Mouse (Mus musculus) cerebellum, postnatal 14 days (tissue): ENCODE measurements around the gene Spire2.
"Not testable (repeated sequence)": the region's sequence is repeated elsewhere in the genome, so short reads cannot be mapped to it uniquely, and the experiment has no call there.

ENCODE experiments used
- DNase-seq, 2 experiments: peaks; one replicate each; pipeline ENCODE4 v3.0.0; 2021; ENCODE audit warnings: mixed read lengths in 2 of 2

Gene Spire2

GRCm38 (mm10) chr8:123332262-123333090, at the start of gene Spire2:
Spire2 (plus strand) TSS chr8:123332713.
- DNase-seq, result peak; percentile 86

- not testable (repeated sequence) for DNase-seq
Measured at GRCm38 (mm10) chr8:123282994-123283393, 49.5 kb upstream of the Spire2 start.

GRCm38 (mm10) chr8:123283991-123284390, 48.5 kb upstream of the Spire2 start:
- no peak for DNase-seq

- no peak for DNase-seq
Measured at GRCm38 (mm10) chr8:123284493-123284892, 48.0 kb upstream of the Spire2 start.

- DNase-seq, result no peak
Measured at GRCm38 (mm10) chr8:123287362-123287761, 45.2 kb upstream of the Spire2 start.

GRCm38 (mm10) chr8:123290166-123290565, 42.3 kb upstream of the Spire2 start:
- DNase-seq, result peak; percentile 44 to 66

DNA sequence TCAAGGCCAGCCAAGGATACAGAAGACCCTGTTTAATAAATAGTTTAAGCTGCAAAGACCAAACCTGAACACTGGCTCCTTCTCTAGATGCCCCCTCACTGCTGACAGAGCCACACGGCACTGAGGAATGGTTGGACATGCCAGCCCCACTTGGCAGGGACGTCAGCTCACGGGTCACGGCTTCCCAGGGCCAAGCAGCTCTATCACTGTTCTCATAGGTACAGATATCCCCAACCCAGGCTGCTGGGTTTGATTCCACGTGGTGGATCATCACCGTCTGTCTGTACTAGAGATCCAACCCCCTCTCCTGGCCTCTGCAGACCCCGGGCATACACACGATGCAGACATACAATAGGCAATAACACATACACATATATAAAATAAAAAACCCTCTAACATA, 41.8 kb upstream of the Spire2 start:
- no peak for DNase-seq

GRCm38 (mm10) chr8:123291716-123292115, 40.8 kb upstream of the Spire2 start:
- DNase-seq, result no peak

DNA sequence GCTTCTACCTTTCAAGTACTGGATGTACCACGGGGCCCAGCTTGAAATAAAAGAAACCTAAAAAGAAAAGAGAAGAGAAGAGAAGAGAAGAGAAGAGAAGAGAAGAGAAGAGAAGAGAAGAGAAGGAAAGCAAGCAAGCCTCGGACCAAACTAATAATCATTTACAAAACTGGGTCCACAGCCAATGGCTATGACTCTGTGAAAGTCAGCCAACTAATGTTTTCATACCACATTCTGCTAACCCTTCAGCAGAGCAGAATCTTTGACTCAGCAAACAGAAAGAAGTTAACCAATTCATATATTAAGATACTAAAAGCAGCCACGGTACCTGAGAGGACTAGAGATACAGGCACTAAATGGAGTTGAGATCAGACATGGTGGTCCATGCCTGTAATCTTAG, 40.2 kb upstream of the Spire2 start:
- DNase-seq, result no peak

DNA sequence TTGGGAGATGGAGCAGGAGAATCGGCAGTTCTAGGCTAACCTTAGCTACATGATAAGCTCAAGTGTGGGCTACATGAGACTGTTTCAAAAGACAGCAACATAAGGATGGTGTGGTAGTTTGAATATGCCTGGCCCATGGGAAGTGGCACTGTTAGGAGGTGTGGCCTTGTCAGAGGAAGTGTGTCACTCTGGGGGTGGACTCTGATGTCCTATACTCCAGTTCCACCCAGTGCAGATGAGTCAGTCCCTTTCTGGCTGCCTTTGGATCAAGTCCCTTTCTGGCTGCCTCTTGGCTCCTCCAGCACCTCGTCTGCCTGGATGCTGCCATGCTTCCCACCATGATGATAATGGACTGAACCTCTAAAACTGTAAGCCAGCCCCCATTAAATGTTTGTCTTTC, 39.7 kb upstream of the Spire2 start:
- no peak for DNase-seq

DNA sequence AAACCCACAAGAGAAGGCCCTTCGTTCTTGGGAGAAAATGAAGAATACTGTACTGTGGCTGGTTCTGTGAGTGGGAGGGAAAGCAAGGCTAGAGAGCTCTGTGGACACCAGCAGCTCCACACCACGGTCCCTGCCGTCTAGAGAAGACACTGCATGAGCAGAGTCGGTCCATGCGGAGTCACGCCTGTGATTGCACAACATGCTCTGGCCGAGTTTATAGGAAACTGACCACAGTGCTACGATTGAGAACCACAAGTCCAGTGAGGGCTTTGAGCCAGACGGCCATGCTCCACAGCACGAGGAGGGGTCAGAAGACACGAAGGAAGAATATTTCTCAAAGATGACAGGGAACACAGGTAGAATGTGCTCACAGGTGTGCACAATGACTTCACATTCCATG, 34.2 kb upstream of the Spire2 start:
- DNase-seq, result no peak

DNA sequence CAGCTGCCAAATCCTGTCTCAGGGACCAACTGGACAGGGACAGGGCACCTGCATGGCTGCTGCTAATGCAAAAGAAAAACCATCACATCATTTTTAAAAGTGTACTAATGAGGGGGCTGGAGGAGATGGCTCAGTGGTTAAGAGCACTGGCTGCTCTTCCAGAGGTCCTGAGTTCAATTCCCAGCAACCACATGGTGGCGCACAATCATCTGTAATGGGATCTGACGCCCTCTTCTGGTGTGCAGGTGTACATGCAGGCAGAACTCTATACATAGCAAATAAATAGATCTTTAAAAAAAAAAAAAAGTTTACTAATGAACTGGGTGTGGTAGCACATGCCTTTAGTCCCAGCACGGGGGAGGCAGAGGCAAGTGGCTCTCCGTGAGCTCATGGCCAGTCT, 23.8 kb upstream of the Spire2 start:
- DNase-seq, result no peak

DNA sequence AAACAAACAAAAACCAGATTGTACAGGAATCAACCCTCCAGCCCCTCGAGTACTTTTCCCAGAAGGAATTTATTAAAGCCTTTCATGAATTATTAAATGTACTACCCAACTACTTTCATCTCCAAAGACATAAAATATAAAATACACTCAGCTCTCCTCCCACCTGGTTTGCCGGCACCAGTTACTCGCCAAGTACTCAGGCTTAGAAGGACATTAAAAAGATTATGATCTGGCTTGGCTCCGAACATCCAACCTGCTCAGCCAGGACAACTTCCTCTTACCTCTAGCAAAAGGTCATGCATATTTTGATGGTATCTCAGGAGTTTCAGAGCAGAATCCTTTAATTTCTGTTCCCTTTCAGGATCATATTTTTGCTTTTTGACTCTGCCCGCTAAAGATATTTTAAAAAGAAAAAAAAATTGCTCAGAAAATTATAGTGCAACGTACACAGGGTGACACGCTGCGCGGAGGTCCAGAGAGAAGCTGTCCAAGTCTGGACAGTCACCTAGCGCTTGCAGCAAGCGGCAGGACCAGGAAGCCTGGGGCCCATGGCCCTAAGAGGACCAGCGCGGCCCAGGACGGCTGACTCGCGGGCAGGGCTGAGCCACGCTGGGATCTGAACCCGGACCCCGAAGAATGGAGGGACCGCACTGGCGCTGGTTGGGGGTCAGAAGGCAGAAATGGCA, 14.6 kb upstream of the Spire2 start:
- DNase-seq, result no peak

DNA sequence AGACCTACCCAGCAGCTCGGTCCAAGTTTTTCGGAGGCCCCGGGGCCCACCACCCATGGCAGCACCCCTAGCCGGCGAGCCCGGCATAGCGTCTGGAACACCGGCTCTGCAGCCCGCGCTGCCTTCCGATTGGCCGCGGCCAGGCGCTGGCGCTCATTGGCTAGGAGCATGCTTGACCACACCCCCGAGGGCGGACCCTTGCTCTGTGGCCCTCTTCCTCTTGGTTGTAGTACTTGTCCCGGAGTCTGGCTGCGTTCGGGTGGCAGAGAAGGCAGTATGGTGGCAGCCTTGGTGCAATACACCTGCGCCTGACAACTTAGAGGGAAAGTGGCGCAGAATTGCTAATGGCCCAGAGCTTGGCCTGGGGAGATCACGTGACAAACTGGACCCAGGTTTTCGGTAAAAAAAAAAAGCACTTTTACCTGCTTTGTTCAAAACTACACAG, 14.0 kb upstream of the Spire2 start, which contains the start of gene Fanca:
TSS of gene Fanca (minus strand) at position 110 of the 445 bp plus-strand sequence.
- DNase-seq, result peak; percentile 94

DNA sequence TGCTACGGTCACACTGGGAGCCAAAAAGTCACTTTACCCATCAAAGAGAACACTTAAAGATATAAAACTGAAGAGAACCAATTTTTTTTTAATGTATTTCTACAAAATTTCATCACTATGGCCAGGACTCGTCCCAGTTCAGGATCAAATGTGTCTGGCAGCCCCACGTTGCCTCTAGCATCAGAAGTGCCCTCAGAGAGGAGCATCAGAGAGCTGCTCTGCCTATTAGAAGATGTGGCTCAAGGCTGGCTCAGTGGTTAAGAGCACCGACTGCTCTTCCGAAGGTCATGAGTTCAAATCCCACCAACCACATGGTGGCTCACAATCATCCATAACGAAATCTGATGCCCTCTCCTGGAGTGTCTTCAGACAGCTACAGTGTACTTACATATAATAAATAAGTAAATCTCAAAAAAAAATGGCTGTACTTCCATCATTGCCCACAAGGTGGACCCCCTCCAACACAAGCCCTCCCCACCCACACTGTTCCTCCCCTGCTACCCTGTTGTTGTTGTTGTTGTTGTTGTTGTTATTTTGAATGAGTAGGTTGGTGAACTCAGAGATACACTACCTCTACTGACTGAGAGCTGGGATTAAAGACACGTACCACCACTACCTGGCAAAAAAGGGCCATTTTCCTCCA, 12.9 kb upstream of the Spire2 start:
- DNase-seq, result peak; percentile 76 to 78

DNA sequence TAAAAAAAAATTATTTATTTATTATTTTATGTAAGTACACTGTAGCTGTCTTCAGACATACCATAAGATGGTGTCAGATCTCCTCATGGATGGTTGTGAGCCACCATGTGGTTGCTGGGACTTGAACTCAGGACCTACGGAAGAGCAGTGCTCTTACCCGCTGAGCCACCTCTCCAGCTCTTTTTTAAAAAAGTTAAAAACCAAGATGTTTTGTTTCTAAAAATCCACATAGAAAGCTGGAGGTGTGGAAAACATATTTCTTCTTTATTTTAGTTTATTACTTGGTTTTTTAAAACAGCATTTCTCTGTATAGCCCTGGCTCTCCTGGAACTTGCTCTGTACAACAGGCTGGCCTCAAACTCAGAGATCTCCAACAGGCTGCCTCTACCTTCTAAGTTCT, 4.0 kb upstream of the Spire2 start:
- DNase-seq, result no peak

- DNase-seq, result no peak
Measured at GRCm38 (mm10) chr8:123329350-123329749, 3.2 kb upstream of the Spire2 start.

DNA sequence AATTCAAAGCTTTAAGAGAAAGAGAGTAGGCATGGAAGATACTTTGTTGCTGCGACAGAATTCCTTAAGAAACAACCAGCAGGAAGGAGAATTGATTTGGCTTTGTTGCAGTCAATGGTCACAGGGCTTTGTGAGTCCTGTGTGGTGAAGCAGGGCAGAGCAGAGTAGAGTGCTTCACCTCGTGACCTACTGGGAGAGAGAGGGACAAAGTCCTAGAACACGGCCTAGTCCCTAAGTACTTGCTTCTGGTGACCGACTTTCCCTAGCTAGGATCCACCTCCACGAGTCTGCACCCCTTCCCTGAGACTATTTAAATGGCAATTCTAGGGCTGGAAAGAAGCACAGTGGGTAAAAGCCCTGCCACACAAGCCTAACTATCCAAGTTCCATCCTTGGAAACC, 2.6 kb upstream of the Spire2 start:
- DNase-seq, result no peak

DNA sequence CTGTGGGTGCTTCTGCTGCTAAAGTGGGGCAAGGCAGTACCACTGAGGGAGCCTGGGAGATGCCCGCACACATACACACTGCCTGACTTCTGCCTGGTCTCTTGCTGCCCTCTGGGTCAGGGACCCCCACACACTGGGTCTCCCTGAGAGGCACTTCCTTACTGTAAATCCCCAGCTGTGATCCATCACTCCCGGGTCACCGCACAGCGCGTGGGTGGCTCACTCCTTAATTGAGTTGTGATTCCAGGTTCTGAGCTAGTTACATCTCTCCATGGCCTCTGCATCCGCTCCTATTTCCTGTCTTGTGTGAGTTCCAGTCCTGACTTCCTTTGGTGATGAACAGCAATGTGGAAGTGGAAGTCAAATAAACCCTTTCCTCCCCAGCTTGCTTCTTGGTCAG, 1.8 kb upstream of the Spire2 start:
- DNase-seq, result no peak

DNA sequence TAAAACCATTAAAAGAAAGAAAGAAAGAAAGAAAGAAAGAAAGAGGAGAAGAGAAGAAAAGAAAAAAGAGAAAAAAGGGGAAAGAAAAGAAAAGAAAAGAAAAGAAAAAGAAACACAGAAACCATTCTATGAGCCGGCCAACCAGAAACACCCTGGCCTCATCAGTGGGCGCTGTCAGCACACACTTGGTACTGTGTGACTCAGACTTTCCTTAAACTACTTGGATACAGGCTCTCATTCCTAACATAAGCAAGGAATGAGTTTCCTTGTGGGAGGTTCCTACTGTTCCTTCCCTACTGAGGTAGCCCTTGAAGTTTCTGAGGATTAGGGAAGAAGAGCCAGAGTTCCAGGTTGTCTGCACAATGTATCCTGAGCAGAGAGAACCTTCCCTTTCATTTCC, 1.2 kb upstream of the Spire2 start:
- no peak for DNase-seq

DNA sequence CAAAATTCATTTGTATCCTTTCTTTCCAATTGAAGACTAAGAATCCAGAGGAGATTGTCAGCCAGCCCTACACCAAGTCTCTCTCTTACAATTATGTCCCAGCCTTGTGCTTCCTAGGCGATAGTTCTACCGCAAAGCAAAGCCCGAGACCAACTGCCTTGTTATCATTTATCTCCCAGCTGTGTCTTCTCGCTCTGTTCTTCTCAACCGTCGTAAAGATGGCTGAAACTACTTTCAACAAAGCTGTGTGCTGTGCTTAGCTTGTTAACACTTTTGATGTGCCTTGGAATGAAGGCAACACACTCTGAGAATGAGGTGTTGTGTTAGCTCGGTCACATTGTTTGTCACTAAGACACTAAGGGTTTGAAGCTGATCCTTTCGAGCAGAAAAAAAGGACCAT, 703 bp upstream of the Spire2 start:
- DNase-seq, result no peak

DNA sequence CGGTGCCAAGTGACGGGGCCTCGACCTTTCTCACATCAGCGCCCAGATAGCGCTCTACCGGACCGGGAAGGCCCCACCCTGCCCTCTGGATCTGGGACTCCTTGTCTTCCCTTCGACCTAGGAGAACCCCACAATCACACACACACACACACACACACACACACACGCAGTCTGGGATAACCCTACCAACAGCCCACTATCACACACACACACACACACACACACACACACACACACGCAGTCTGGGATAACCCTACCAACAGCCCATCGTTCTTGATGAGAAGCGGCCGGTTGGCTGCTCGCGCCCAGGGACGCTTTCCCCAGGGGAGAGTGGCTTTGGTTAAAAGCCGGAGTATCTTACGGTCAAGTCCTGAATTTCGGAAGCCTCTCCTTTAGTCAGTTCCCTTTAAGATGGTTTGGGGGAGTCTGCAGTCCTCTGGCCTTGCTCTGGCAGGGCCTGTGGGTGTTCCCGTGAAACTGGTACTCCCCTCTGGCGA, 626 bp downstream of the Spire2 start:
- peak in 1 of 2 experiments; percentile 59 for DNase-seq

DNA sequence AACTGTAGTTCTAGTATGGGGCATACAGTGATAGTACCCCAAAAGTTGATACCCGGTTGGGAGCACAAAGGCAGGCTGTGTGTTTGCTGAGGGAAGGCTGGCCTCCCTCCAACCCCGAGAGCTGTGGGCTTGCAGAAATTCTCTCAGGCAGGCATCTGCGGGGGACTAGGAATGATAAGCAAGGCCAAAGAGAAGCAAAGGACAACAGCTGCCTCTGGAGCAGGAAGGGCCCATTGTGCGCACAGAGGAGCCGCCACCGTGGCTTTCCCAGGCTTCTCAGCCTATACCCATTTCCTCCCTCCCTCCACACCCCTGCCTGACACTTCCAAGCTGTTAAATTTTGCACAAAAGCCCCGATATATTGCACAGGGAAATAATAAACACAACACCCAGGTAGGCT, 1.4 kb downstream of the Spire2 start:
- peak; percentile 25 to 35 for DNase-seq
